Mouse (Mus musculus): Measurements from ENCODE around the gene Tchh.
"Not testable (repeated sequence)": the region's sequence is repeated elsewhere in the genome, so short reads cannot be mapped to it uniquely, and the experiment has no call there.

Tchh gene

GRCm38 (mm10) chr3:93493992-93494391 lies 51.9 kb downstream of the Tchh start:
- peak; percentile 71 for DNase-seq (ENCODE audit: extremely low spot score, low read depth, low spot score)

DNA sequence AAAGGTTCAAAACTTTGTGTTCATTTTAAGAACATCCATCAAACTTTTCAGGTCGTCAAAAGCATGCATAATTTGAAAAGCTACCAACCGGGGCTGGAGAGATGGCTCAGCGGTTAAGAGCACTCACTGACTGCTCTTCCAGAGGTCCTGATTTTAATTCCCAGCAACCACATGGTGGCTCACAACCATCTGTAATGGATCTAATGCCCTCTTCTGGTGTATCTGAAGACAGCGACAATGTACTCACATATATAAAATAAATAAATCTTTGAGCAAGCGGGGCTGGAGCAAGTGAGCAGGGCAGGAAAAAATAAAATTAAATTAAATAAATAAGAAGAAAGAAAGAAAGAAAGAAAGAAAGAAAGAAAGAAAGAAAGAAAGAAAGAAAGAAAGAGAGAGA lies 52.6 kb downstream of the Tchh start:
- not testable (repeated sequence) for DNase-seq (ENCODE audit: extremely low spot score, low read depth, low spot score)

DNA sequence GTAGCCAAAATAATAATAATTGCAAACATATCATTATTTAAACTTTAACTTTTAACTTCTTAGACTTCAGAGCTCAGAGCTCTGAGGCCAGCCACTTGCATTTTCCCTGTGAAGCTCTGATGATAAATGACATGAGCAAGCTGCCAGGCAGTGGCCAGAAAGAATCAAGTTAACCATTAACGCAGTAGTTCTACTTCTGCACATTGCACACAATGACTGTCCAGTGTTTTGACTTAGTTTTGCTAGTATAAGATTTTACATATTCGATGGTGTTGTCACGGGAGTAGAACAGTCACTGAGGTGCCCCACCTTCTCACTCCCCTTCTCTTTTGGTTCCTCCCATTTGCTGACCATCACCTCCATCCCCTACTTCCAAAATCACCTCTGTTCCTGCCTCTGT lies 55.0 kb downstream of the Tchh start:
- no peak for DNase-seq (ENCODE audit: extremely low spot score, low read depth, low spot score)

Data from hindlimb bud, embryonic 11.5 days (tissue).